Mouse (Mus musculus) lung, postnatal 0 days (tissue): ENCODE data around the gene Gm13889.

ENCODE experiments used
- CTCF ChIP-seq: IDR thresholded peaks from 2 replicates; pipeline ENCODE4 v1.5.1; 2016; ENCODE audit warnings: antibody characterized with exemption, mild to moderate bottlenecking
- EP300 ChIP-seq: IDR thresholded peaks from 2 replicates; pipeline ENCODE4 v1.6.1; 2016; ENCODE audit warnings: antibody characterized with exemption, mild to moderate bottlenecking, control low read depth

DNA sequence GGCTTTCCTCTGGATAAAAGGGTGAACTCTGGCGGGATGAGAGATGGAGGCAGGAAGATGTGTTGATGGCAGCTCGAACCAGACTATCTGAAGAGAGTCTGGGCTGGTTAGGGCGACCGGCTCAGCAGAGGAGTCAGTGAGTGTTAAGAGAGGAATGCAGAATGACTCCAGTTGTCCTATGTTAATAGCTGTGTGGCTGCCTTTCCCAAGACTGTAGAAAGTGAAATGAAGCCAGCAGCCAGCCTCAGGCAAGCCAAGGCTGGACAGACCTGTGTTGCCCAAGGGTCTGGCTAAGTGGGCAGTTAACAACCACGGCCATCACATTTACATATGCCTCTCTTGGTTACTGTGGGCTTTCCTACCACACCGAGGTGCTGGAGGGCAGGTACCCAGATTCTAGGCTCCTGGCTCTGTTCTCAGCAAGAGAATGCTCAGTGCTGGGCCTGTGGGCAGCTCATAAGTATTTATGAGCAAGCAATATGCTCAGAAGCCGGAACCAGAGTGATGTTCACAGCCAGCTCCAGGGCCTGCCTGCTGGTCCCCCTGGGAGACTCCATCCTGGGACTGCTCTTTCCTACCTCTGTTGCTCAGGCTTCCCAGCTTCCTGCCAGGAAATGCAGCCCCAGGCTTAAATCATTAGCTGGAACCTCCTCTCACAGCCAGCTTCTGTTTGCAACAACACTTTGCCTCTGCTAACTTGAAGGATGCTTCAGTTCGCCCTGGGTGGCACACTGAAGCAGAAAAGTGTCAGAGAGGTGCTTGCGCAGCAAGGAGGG lies 49.3 kb downstream of the Gm13889 start:
- no peak for TF ChIP-seq CTCF
- TF ChIP-seq EP300 = no peak
